Mouse (Mus musculus): ENCODE measurements around the gene Gm5169.
"Not testable (repeated sequence)": the region's sequence is repeated elsewhere in the genome, so short reads cannot be mapped to it uniquely, and the experiment has no call there.

The Gm5169 gene

DNA sequence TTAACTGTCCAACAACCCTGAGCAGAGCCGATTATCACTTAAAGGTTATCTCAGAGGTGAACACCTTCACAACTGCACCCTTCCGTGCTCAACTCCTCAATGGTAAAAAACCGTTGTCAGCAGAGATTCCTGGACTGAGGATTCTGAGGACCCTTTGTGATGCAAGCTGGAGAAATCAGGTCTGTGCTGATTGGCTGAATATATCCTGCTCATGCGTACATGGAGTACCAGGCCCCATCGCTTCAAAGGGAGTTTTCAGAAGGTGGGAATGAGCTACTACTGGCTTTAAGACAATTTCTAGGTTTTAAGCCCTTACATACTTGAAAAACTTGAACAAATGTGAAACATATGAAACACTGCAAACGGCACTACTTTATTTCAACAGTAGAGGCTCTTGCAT lies at the start of gene Gm5169:
Gene Gm5169 (minus strand): TSS at position 101 of the 400 bp plus-strand sequence.
- in situ Hi-C loops (cut with MseI, MboI): not testable (repeated sequence)

GRCm38 (mm10) chrX:25347424-25347823 lies 46.2 kb upstream of the Gm5169 start:
- in situ Hi-C loops (cut with MseI, MboI): not testable (repeated sequence)
